Mouse (Mus musculus) heart, postnatal 0 days (tissue): ENCODE measurements around the gene Agl. TPM values are rescaled to one million over a fixed set of nuclear protein-coding genes. Genes with fewer than 3 reads are reported as not detected.
A peak's percentile ranks its signal among the peaks of the same experiment; 100 is the strongest.

ENCODE experiments used
- ATAC-seq: fragments of 200-750 bp; cut with Nextera tagmentation; 2 replicates; pipeline ENCODE4 v1.8.0; 2017; ENCODE audit warnings: low read depth, moderate number of reproducible peaks, moderate library complexity; ENCODE audit not compliant: insufficient read depth
- DNase-seq: peaks from one replicate; pipeline ENCODE4 v3.0.0-alpha.2; 2016; ENCODE audit warnings: low spot score
- H3K27ac ChIP-seq: fragments of 300-500 bp; sonication (generic); 2 replicates; pipeline ENCODE4 v1.5.1; 2014; ENCODE audit warnings: low read depth, mild to moderate bottlenecking
- H3K27me3 ChIP-seq: fragments of 300-500 bp; sonication (generic); 2 replicates; pipeline ENCODE4 v1.6.1; 2014; ENCODE audit warnings: low read length, mixed read lengths; ENCODE audit not compliant: control insufficient read depth, insufficient read depth
- H3K36me3 ChIP-seq: fragments of 300-500 bp; sonication (generic); replicated peaks from 2 replicates; pipeline ENCODE4 v1.6.1; 2014; ENCODE audit warnings: low read length, mixed read lengths; ENCODE audit not compliant: control insufficient read depth, insufficient read depth
- H3K4me1 ChIP-seq: fragments of 300-500 bp; sonication (generic); 2 replicates; pipeline ENCODE4 v1.6.1; 2014; ENCODE audit warnings: antibody characterized with exemption; ENCODE audit not compliant: control insufficient read depth, insufficient read depth
- H3K4me2 ChIP-seq: fragments of 300-500 bp; sonication (generic); 2 replicates; pipeline ENCODE4 v1.6.1; 2014; ENCODE audit warnings: low read depth, mild to moderate bottlenecking, low read length, moderate library complexity
- H3K4me3 ChIP-seq: fragments of 300-500 bp; sonication (generic); 2 replicates; pipeline ENCODE4 v1.5.1; 2014; ENCODE audit warnings: low read depth, low read length
- H3K9ac ChIP-seq: fragments of 300-500 bp; sonication (generic); replicated peaks from 2 replicates; pipeline ENCODE4 v1.6.1; 2014; ENCODE audit warnings: low read depth, low read length, mixed read lengths
- H3K9me3 ChIP-seq: fragments of 300-500 bp; sonication (generic); replicated peaks from 2 replicates; pipeline ENCODE4 v1.6.1; 2016; ENCODE audit warnings: low read length; ENCODE audit not compliant: control insufficient read depth
- CTCF ChIP-seq: IDR thresholded peaks from 2 replicates; pipeline ENCODE4 v1.5.1; 2016; ENCODE audit warnings: antibody characterized with exemption, control low read depth, low read depth
- EP300 ChIP-seq: IDR thresholded peaks from 2 replicates; pipeline ENCODE4 v1.6.1; 2016; ENCODE audit warnings: antibody characterized with exemption, low read depth
- WGBS: fragments of 180-500 bp; shearing (Covaris S2); extraction: QIAGEN DNeasy Blood & Tissue Kit; methylation state at CpG from one replicate; pipeline ENCODE4 v1.1.7; 2014; 5-methylcytosine and 5-hydroxymethylcytosine counted together
- polyA plus RNA-seq: library from polyadenylated mRNA; unstranded; fragments of >200 nt; fragmentation: Nextera tagmentation; extraction: Ambion mirVana; gene quantifications from 2 replicates; pipeline ENCODE4 v1.2.1, GENCODE M21; 2015
- total RNA-seq: library from RNA; depleted of rRNA; stranded (reverse); fragments of >200 nt; gene quantifications from 2 replicates; pipeline ENCODE4 v1.2.3, GENCODE M21; 2014; ENCODE audit warnings: low replicate concordance; rRNA removed

The Agl gene
- total and polyA plus RNA-seq, 2 experiments from 2014 or later: 75.0 to 242 TPM

DNA sequence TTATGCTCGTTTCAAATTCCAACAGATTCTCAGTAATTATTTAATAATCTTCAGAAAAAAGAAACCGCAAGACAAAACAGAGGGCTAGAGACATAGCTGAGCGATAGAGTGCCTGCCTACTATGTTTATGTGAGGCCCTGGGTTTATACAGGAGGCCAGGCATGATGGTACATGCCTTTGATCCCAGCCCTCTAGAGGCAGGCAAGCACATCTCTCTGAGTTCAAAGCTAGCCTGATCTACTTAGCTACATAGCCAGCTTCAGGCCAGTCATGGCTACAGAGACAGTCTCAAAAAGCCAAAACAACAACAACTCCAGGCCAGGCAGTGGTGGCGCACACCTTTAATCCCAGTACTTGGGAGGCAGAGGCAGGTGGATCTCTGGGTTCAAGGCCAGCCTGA is 106.4 kb downstream of the Agl start:
- H3K9ac ChIP-seq: no peak overlapping the region
- WGBS: 95% methylated on average over 4 of the region's 4 CpGs
- no peak overlapping the region for H3K4me2 ChIP-seq
- H3K36me3 ChIP-seq: no peaks in the 10 kb centered on the region; the same call in 1 of the 2 replicates
- H3K9me3 ChIP-seq: no peaks in the 10 kb centered on the region
- H3K4me3 ChIP-seq: no peak overlapping the region
- no peak overlapping the region for H3K27ac ChIP-seq
- no peak for TF ChIP-seq CTCF
- TF ChIP-seq EP300: no peak
- no peaks in the 10 kb centered on the region for H3K27me3 ChIP-seq
- DNase-seq: no peak
- peaks cover 4% of the 10 kb centered on the region; the same call in 1 of the 2 replicates for H3K4me1 ChIP-seq
- ATAC-seq: no peak

DNA sequence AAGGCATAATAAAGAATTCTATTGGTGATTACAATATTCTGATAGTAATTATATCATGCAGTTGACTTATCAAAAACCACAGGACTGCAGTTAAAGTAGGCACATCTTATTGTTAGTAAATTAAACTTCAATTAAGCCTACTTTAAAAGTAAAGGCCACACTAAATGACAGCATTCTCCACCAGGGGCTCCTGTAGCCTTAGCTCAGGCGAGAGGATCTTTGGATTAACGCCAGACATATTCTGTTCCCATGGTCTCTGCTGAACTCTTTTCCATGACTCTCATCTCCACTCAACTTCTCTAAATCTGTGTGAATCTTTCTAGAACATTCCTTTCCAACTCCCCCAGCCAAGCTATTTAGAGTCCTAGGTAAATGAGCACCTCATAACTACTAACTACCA is 109.2 kb downstream of the Agl start:
- H3K36me3 ChIP-seq: no peaks in the 10 kb centered on the region
- WGBS: 27% methylated on average over 2 of the region's 2 CpGs
- H3K9me3 ChIP-seq: no peaks in the 10 kb centered on the region
- ATAC-seq: peak; percentile 58; the same call in 1 of the 2 replicates
- H3K27me3 ChIP-seq: no peaks in the 10 kb centered on the region
- H3K4me1 ChIP-seq: peaks cover 4% of the 10 kb centered on the region; the same call in 1 of the 2 replicates
- peak overlapping the region; percentile 30; the same call in 1 of the 2 replicates for H3K27ac ChIP-seq
- H3K4me2 ChIP-seq: no peak overlapping the region
- H3K9ac ChIP-seq: no peak overlapping the region
- H3K4me3 ChIP-seq: no peak overlapping the region
- TF ChIP-seq CTCF (peak; percentile 50), EP300 (no peak)
- peak; percentile 69 for DNase-seq

DNA sequence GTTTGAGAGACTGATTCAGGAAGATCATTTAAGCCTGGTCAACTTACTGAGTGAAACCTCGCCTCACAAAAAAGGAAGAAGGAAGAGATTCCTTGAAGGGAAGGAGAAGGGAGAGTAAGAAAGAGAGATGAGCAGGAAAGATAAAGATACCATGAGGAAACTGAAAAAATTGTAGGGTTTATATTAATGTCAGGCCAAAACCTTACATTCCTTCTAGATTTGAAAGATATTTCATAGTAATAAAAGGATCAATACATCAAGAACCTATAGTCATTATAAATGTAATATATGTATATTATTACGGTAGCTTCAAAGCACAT is 112.3 kb downstream of the Agl start:
- TF ChIP-seq CTCF (no peak), EP300 (no peak)
- ATAC-seq: no peak
- H3K27me3 ChIP-seq: no peaks in the 10 kb centered on the region
- no peaks in the 10 kb centered on the region for H3K9me3 ChIP-seq
- 80% methylated on average over 2 of the region's 2 CpGs for WGBS
- no peak for DNase-seq
- H3K4me1 ChIP-seq: peaks cover 4% of the 10 kb centered on the region; the same call in 1 of the 2 replicates
- H3K4me3 ChIP-seq: no peak overlapping the region
- H3K27ac ChIP-seq: no peak overlapping the region
- no peaks in the 10 kb centered on the region for H3K36me3 ChIP-seq
- H3K9ac ChIP-seq: no peak overlapping the region
- H3K4me2 ChIP-seq: no peak overlapping the region

DNA sequence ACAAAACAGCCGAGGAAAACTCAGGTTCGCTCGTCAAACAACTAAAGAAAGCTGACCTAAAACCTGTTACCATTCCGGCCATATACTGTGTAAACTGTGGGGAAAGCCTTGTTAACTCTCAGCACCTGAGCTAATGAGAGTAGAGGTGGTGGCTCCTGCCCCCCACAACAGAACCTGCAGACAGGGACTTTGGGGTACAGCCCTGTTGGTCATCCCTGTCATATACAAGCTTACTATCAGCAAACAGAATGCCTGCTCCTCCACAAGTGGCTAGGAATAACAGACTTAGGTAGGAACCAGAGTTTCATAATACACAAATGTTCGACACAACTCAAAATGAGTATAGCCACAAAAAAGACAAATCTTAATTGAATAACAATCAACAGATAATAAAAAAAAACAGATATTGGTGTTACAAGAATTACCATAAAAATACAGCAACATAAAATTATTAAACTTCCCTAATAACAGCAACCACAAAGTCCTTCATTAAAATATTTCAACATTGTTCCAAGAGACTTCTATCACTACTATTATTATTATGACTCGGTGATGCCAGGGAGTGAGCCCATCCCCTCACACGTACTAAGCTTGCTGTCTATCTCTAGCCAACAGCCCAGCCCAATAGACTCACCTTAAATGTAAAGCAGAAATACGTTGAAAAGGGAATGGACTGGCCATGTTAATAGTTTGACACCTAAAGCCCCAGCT is 112.9 kb downstream of the Agl start:
- ATAC-seq: no peak
- Histone ChIP-seq H3K27ac (no peak overlapping the region), H3K4me1 (peaks cover 4% of the 10 kb centered on the region; the same call in 1 of the 2 replicates), H3K27me3 (no peaks in the 10 kb centered on the region), H3K4me3 (no peak overlapping the region), H3K9ac (no peak overlapping the region), H3K4me2 (no peak overlapping the region), H3K36me3 (0 out of 2 replicates have a peak, but pooled peaks cover 3% of the 10 kb centered on the region), H3K9me3 (no peaks in the 10 kb centered on the region)
- WGBS: 82% methylated on average over 8 of the region's 8 CpGs
- no peak for TF ChIP-seq EP300
- TF ChIP-seq CTCF: no peak
- DNase-seq: no peak

DNA sequence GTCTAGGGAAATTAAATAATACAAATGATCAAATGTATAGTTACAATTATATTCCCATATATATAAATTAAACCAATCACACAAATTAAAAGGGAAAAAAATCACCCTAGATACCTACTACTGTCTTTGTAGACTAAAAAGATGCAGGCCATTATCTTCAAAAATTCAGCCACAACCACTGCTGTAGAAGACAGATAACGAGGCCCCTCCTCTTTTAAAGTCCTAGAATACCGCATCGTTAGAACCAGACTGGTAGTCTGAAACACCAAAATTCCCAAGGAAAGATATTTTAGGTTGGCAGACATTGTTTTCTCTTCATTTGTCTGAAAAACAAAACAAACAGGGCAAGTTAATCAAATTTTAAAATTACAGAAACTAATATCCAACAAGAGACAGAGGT is 113.7 kb downstream of the Agl start:
- Histone ChIP-seq H3K9me3 (no peaks in the 10 kb centered on the region), H3K4me1 (peaks cover 4% of the 10 kb centered on the region; the same call in 1 of the 2 replicates), H3K27ac (no peak overlapping the region), H3K27me3 (no peaks in the 10 kb centered on the region), H3K4me2 (no peak overlapping the region), H3K9ac (no peak overlapping the region), H3K4me3 (no peak overlapping the region), H3K36me3 (0 out of 2 replicates have a peak, but pooled peaks cover 3% of the 10 kb centered on the region)
- DNase-seq (no peak), ATAC-seq (no peak)
- TF ChIP-seq EP300 (no peak), CTCF (no peak)
- WGBS: 72% methylated on average over 3 of the region's 3 CpGs

Other genes starting within 250 kb of the Agl start
- 34.6 and 52.8 TPM in 2 replicates for gene Lrrc39, start 245.2 kb downstream of the Agl start, total RNA-seq
- 75.9 and 77.7 TPM in 2 replicates for gene Lrrc39, start 245.2 kb downstream of the Agl start, polyA plus RNA-seq
- gene Sass6, start 213.2 kb downstream of the Agl start, total RNA-seq: 1.3 and 1.6 TPM in 2 replicates
- 4.7 and 4.8 TPM in 2 replicates for gene Sass6, start 213.2 kb downstream of the Agl start, polyA plus RNA-seq
- 5.9 and 13.3 TPM in 2 replicates for gene Trmt13, start 193.6 kb downstream of the Agl start, total RNA-seq
- gene Trmt13, start 193.6 kb downstream of the Agl start, polyA plus RNA-seq: 11.0 and 11.9 TPM in 2 replicates
- gene Mfsd14a, start 145.5 kb downstream of the Agl start, total RNA-seq: 36.0 and 44.3 TPM in 2 replicates
- gene Mfsd14a, start 145.5 kb downstream of the Agl start, polyA plus RNA-seq: 35.7 and 39.9 TPM in 2 replicates
- gene Gm43191, start 126.9 kb downstream of the Agl start, total RNA-seq: not detected in 2 replicates
- gene Gm43191, start 126.9 kb downstream of the Agl start, polyA plus RNA-seq: not detected in 2 replicates
- gene Slc35a3, start 95.3 kb downstream of the Agl start, total RNA-seq: 18.3 and 28.9 TPM in 2 replicates
- gene Slc35a3, start 95.3 kb downstream of the Agl start, polyA plus RNA-seq: 6.9 and 7.0 TPM in 2 replicates
- gene Frrs1, start 51.3 kb upstream of the Agl start, total RNA-seq: 3.2 and 4.4 TPM in 2 replicates
- 9.8 and 9.9 TPM in 2 replicates for gene Frrs1, start 51.3 kb upstream of the Agl start, polyA plus RNA-seq
- not detected in 2 replicates for gene 4930455H04Rik, start 160.1 kb upstream of the Agl start, total RNA-seq
- gene 4930455H04Rik, start 160.1 kb upstream of the Agl start, polyA plus RNA-seq: 0.11 TPM in 1 of 2 replicates, not detected in the other
- gene Palmd, start 160.8 kb upstream of the Agl start, total RNA-seq: 7.9 and 10.9 TPM in 2 replicates
- 23.2 and 29.7 TPM in 2 replicates for gene Palmd, start 160.8 kb upstream of the Agl start, polyA plus RNA-seq